Mouse (Mus musculus) layer of hippocampus, adult 18-20 months (tissue): Measurements from ENCODE around the gene Gm13283. TPM values are rescaled to one million over a fixed set of nuclear protein-coding genes. Genes with fewer than 3 reads are reported as not detected.
"Not testable (repeated sequence)": the region's sequence is repeated elsewhere in the genome, so short reads cannot be mapped to it uniquely, and the experiment has no call there.

ENCODE experiments used
- DNase-seq, 2 experiments: peaks; one replicate each; pipeline ENCODE4 v3.0.0; 2022; ENCODE audit warnings: low spot score in 2 of 2
- long read RNA-seq: library from polyadenylated mRNA; stranded (forward); transcript quantifications from one replicate; pipeline ENCODE4 v2.0.0, GENCODE M21; 2021
- total RNA-seq, 2 experiments: library from RNA; stranded (reverse); gene quantifications; 2 replicates each; pipeline ENCODE4 v1.2.3; 2021

Gene Gm13283
- total RNA-seq: not detected
- long read RNA-seq: 0 reads

GRCm38 (mm10) chr4:88759610-88760268 lies at the start of gene Gm13283:
Gm13283 (plus strand) TSS chr4:88760119.
- peak in 1 of 2 experiments; percentile 17 for DNase-seq

- no peak for DNase-seq
These were observed 45.6 kb upstream of the Gm13283 start for GRCm38 (mm10) chr4:88714281-88714680.

GRCm38 (mm10) chr4:88715059-88715458 lies 44.9 kb upstream of the Gm13283 start:
- DNase-seq: no peak

GRCm38 (mm10) chr4:88718715-88719114 lies 41.2 kb upstream of the Gm13283 start:
- no peak for DNase-seq

GRCm38 (mm10) chr4:88721791-88722721 lies 37.9 kb upstream of the Gm13283 start, which contains the start of the genes Gm26566 and Klhl9:
Gm26566 (plus strand) TSS chr4:88721805.
Klhl9 (minus strand) TSS chr4:88722465.
- DNase-seq: peak; percentile 86 to 90

- DNase-seq: no peak
These were observed 36.3 kb upstream of the Gm13283 start for GRCm38 (mm10) chr4:88723497-88724090.

GRCm38 (mm10) chr4:88726727-88727126 lies 33.2 kb upstream of the Gm13283 start:
- DNase-seq: no peak

- no peak for DNase-seq
These were observed 32.6 kb upstream of the Gm13283 start for GRCm38 (mm10) chr4:88727324-88727723.

GRCm38 (mm10) chr4:88738480-88738879 lies 21.4 kb upstream of the Gm13283 start:
- peak in 1 of 2 experiments; percentile 57 for DNase-seq

GRCm38 (mm10) chr4:88739036-88739435 lies 20.9 kb upstream of the Gm13283 start:
- no peak for DNase-seq

- no peak for DNase-seq
These were observed 18.5 kb upstream of the Gm13283 start for GRCm38 (mm10) chr4:88741426-88741825.

- DNase-seq: no peak
These were observed 17.0 kb upstream of the Gm13283 start for GRCm38 (mm10) chr4:88742771-88743371.

GRCm38 (mm10) chr4:88744207-88744606 lies 15.7 kb upstream of the Gm13283 start:
- DNase-seq: no peak

GRCm38 (mm10) chr4:88749926-88750325 lies 10.0 kb upstream of the Gm13283 start:
- DNase-seq: no peak

GRCm38 (mm10) chr4:88754818-88755340 lies 5.0 kb upstream of the Gm13283 start, which contains the start of gene Gm13271:
Gm13271 (plus strand) TSS chr4:88754868.
- DNase-seq: peak; percentile 64 to 72

- DNase-seq: not testable (repeated sequence)
These were observed 3.1 kb upstream of the Gm13283 start for GRCm38 (mm10) chr4:88756581-88757513.

- peak; percentile 90 to 95 for DNase-seq
These were observed 2.3 kb upstream of the Gm13283 start for GRCm38 (mm10) chr4:88757628-88758031.

- peak in 1 of 2 experiments; percentile 10 for DNase-seq
These were observed 1.2 kb upstream of the Gm13283 start for GRCm38 (mm10) chr4:88758751-88759150.

- DNase-seq: peak; percentile 21 to 48
These were observed 512 bp downstream of the Gm13283 start for GRCm38 (mm10) chr4:88760431-88760830.

- DNase-seq: peak; percentile 61 to 71
These were observed 1.9 kb downstream of the Gm13283 start for GRCm38 (mm10) chr4:88761776-88762175.
